Mouse (Mus musculus) CD4-positive naive resting alpha-beta T cell, adult 57 days (primary cell): ENCODE measurements around the gene Ptafr. TPM values are rescaled to one million over a fixed set of nuclear protein-coding genes. Genes with fewer than 3 reads are reported as not detected.

Experiments
- total RNA-seq: library from RNA; stranded (reverse); gene quantifications from one replicate; pipeline ENCODE4 v1.2.4, GENCODE M21; 2023

Gene Ptafr
- total RNA-seq, result 0.68 TPM

GRCm38 (mm10) chr4:132563965-132564364 lies at the start of gene Ptafr:
Gene Ptafr, plus strand, starts transcription at chr4:132564067.

DNA sequence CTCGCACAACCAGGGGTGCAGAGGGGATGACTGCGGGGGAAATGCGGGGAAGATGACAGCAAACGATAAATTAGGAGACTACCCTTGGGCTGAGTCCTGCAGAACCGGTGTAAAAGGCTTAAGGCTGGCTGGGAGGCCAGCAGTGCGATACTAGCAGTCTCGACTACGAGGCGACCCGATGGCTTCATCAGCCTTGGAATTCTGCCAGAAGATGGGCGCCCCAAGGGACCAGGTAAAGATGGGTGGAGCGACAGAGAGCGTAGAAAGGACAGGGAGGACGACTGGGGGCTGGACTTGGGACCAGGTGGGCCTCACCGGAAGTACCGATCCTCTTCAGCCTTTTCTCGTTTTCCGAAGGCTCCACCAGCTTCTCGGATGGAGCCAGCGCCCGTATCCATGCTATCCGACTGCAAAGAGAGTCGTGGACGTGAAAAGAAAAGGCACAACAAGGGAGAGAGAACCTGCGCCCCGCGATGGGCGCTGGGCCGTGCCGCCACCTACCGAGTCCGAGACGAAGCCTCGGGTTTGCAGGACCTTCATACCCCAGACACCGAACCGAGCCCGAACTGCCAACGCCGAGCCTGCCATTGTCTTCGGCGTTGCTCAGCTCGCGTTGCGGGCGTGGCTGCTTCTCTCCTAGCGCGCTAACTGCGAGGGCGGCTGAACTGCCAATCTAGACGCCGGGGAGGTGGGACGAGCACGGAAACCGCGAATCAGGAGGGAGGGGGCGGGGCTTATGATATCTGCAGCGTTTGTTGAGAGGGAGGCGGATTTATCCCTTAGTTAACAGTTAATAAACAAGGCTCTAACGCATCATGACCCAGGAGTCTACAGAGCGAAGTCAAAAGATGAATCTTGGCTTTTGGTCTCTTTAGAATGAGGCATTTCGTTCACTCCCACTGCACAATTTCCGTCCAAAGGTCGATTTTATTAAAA lies 30.6 kb upstream of the Ptafr start, which contains the start of gene Atpif1:
Gene Atpif1 (minus strand): TSS at position 679 of the 936 bp plus-strand sequence.

GRCm38 (mm10) chr4:132535406-132536121 lies 28.3 kb upstream of the Ptafr start, which contains the start of gene Dnajc8:
Gene Dnajc8, plus strand, starts transcription at chr4:132535550.

Other genes starting within 250 kb of the Ptafr start
- 30.4 TPM for gene Trnau1ap, start 234.5 kb upstream of the Ptafr start, total RNA-seq
- gene Rcc1, start 210.5 kb upstream of the Ptafr start, total RNA-seq, result 16.5 TPM
- 19.5 TPM for gene Phactr4, start 141.6 kb upstream of the Ptafr start, total RNA-seq
- 11.4 TPM for gene Med18, start 100.1 kb upstream of the Ptafr start, total RNA-seq
- gene Sesn2, start 53.6 kb upstream of the Ptafr start, total RNA-seq, result 8.5 TPM
- gene Atpif1, start 30.4 kb upstream of the Ptafr start, total RNA-seq, result 48.9 TPM
- 95.7 TPM for gene Dnajc8, start 28.5 kb upstream of the Ptafr start, total RNA-seq
- gene Eya3, start 74.9 kb downstream of the Ptafr start, total RNA-seq, result 51.1 TPM
- 2.2 TPM for gene Xkr8, start 168.5 kb downstream of the Ptafr start, total RNA-seq
- 0.30 TPM for gene Smpdl3b, start 193.2 kb downstream of the Ptafr start, total RNA-seq
- gene Rpa2, start 204.3 kb downstream of the Ptafr start, total RNA-seq, result 47.9 TPM
- 7.3 TPM for gene Themis2, start 232.3 kb downstream of the Ptafr start, total RNA-seq